Mouse (Mus musculus) myocyte (in vitro differentiated cells): ENCODE data around the gene A630095N17Rik. TPM values are rescaled to one million over a fixed set of nuclear protein-coding genes. Genes with fewer than 3 reads are reported as not detected.

Experiments used
- H3K27me3 ChIP-seq: one replicate; pipeline ENCODE4 v1.6.1; 2011; ENCODE audit not compliant: control insufficient read depth, insufficient read depth, insufficient read length
- H3K36me3 ChIP-seq: one replicate; pipeline ENCODE4 v1.6.1; 2011; ENCODE audit not compliant: control insufficient read depth, insufficient read depth
- H3K4me2 ChIP-seq: one replicate; pipeline ENCODE4 v1.6.1; 2011; ENCODE audit warnings: low read depth, control low read depth
- H3K4me3 ChIP-seq: one replicate; pipeline ENCODE4 v1.5.1; 2011; ENCODE audit warnings: mild to moderate bottlenecking, control low read depth, moderate library complexity
- H3K79me2 ChIP-seq: one replicate; pipeline ENCODE4 v1.6.1; 2011; ENCODE audit not compliant: control insufficient read depth, insufficient read depth
- H3ac ChIP-seq: one replicate; pipeline ENCODE4 v1.6.1; 2011; ENCODE audit not compliant: control insufficient read depth, insufficient read length
- E2F4 ChIP-seq: IDR thresholded peaks from one replicate; pipeline ENCODE4 v1.6.1; 2011; ENCODE audit warnings: mild to moderate bottlenecking, control low read depth, moderate library complexity; ENCODE audit not compliant: insufficient read depth
- MAX ChIP-seq: IDR thresholded peaks from one replicate; pipeline ENCODE4 v1.6.1; 2011; ENCODE audit warnings: low read depth, mild to moderate bottlenecking, control low read depth
- MYOD1 ChIP-seq, 3 experiments: IDR thresholded peaks; one replicate each; pipeline ENCODE4 v1.6.1; 2011; ENCODE audit warnings: control low read depth in 2 of 3, low read depth in 2 of 3, mild to moderate bottlenecking in 2 of 3, moderate library complexity in 1 of 3; ENCODE audit not compliant: insufficient read length in 2 of 3, control insufficient read depth in 1 of 3
- MYOG ChIP-seq, 3 experiments: IDR thresholded peaks; one replicate each; pipeline ENCODE4 v1.6.1; 2011; ENCODE audit warnings: control low read depth in 2 of 3, low read depth in 2 of 3, mild to moderate bottlenecking in 2 of 3; ENCODE audit not compliant: insufficient read length in 2 of 3, control insufficient read depth in 1 of 3, insufficient read depth in 1 of 3
- POLR2A ChIP-seq: IDR thresholded peaks from one replicate; pipeline ENCODE4 v1.6.1; 2011; ENCODE audit warnings: low read depth, mild to moderate bottlenecking, control low read depth, moderate library complexity; ENCODE audit not compliant: insufficient read length
- POLR2AphosphoS2 ChIP-seq: IDR thresholded peaks from one replicate; pipeline ENCODE4 v1.6.1; 2011; ENCODE audit warnings: low read depth, control low read depth; ENCODE audit not compliant: insufficient read length
- REST ChIP-seq: IDR thresholded peaks from one replicate; pipeline ENCODE4 v1.6.1; 2011; ENCODE audit warnings: mild to moderate bottlenecking, control low read depth, moderate library complexity; ENCODE audit not compliant: insufficient read depth, insufficient read length
- SRF ChIP-seq: IDR thresholded peaks from one replicate; pipeline ENCODE4 v1.6.1; 2011; ENCODE audit warnings: low read depth; ENCODE audit not compliant: control insufficient read depth, insufficient read length
- TCF12 ChIP-seq: IDR thresholded peaks from one replicate; pipeline ENCODE4 v1.6.1; 2011; ENCODE audit warnings: mild to moderate bottlenecking, control low read depth; ENCODE audit not compliant: poor library complexity, insufficient read depth, severe bottlenecking
- TCF3 ChIP-seq: IDR thresholded peaks from one replicate; pipeline ENCODE4 v1.6.1; 2011; ENCODE audit warnings: low read depth, control low read depth; ENCODE audit not compliant: insufficient read length
- USF1 ChIP-seq: IDR thresholded peaks from one replicate; pipeline ENCODE4 v1.6.1; 2011; ENCODE audit warnings: low read depth, mild to moderate bottlenecking, control low read depth, moderate library complexity
- polyA plus RNA-seq: library from polyadenylated mRNA; unstranded; fragments of >200 nt; fragmentation: generic; extraction: Trizol; gene quantifications from one replicate; pipeline ENCODE4 v1.2.1, GENCODE M21; 2012; ENCODE audit warnings: missing spikeins

Gene A630095N17Rik
- 0.11 TPM for polyA plus RNA-seq

GRCm38 (mm10) chr1:75231664-75232152 lies at the start of gene A630095N17Rik:
A630095N17Rik (minus strand) TSS chr1:75232102.
- no peaks in the 10 kb centered on the region for H3K27me3 ChIP-seq
- no peak for TF ChIP-seq POLR2AphosphoS2
- no peak for TF ChIP-seq E2F4
- TF ChIP-seq MYOD1 (IDR thresholded peaks at IDR 0.05; ENCODE audit: control insufficient read depth in 1 of 3, insufficient read length in 2 of 3, low read depth in 2 of 3): no peak
- TF ChIP-seq MAX: no peak
- TF ChIP-seq REST: no peak
- TF ChIP-seq SRF: no peak
- no peak for TF ChIP-seq MYOG (IDR thresholded peaks at IDR 0.05; ENCODE audit: control insufficient read depth in 1 of 3, insufficient read depth in 1 of 3, insufficient read length in 2 of 3, low read depth in 2 of 3)
- TF ChIP-seq POLR2A: no peak
- TF ChIP-seq TCF12: no peak
- TF ChIP-seq TCF3: no peak
- H3ac ChIP-seq: no peak within 1 kb of the TSS
- no peaks in the 10 kb centered on the region for H3K79me2 ChIP-seq
- peak within 1 kb of the TSS; percentile 82 for H3K4me2 ChIP-seq
- no peaks in the 10 kb centered on the region for H3K36me3 ChIP-seq
- H3K4me3 ChIP-seq: no peak within 1 kb of the TSS

GRCm38 (mm10) chr1:75278228-75278627 lies 46.3 kb upstream of the A630095N17Rik start, which contains the start of gene Resp18:
Resp18 (minus strand) TSS chr1:75278415.
- H3K4me2 ChIP-seq: no peak within 1 kb of the TSS
- peaks cover 5% of the 10 kb centered on the region for H3K27me3 ChIP-seq
- no peak for TF ChIP-seq MYOD1 (IDR thresholded peaks at IDR 0.05; ENCODE audit: control insufficient read depth in 1 of 3, insufficient read length in 2 of 3, low read depth in 2 of 3)
- no peak within 1 kb of the TSS for H3ac ChIP-seq
- no peak within 1 kb of the TSS for H3K4me3 ChIP-seq
- no peaks in the 10 kb centered on the region for H3K79me2 ChIP-seq
- no peaks in the 10 kb centered on the region for H3K36me3 ChIP-seq

- TF ChIP-seq MYOG (IDR thresholded peaks at IDR 0.05; ENCODE audit: control insufficient read depth in 1 of 3, insufficient read depth in 1 of 3, insufficient read length in 2 of 3, low read depth in 2 of 3) (no peak), REST (peak; percentile 99), USF1 (no peak)
- H3K27me3 ChIP-seq: peaks cover 5% of the 10 kb centered on the region
These were observed 45.6 kb upstream of the A630095N17Rik start for GRCm38 (mm10) chr1:75277195-75278188.

DNA sequence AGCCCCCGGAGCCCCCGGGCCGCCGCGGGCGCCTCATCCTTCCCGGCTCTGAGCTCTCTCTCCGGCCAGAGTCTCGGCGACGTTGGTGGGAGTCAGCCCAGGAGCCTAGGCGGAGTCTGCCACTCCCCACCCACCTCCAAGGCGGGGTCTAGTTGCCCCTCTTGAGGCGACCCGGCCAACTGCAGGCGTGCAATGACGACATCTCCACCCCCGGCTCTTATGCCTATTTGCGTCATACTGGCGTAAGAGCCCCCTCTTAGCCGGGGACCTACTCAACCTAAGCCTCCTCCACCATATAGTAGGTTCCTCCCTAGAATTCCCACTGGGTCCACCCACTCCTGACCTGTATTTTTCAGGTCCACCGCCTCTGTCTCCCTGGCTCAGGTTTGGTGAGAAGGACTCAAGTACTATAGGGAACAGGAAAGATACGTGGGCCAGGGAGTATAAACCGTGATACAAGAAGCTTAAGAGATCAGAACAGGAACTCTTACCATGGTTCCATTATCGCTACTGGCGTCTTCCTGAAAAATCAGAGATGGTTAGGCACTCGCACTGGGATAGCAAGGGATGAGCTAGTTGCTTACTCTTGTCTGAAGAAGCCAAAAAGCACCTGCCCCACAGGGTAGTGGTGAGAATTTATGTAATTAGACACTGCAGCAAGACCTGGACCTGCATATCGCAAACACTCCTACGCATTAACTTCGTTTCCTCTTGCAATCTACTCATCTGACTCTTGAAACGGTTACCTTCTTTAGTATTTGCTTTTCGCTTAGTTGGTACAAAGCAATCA lies 32.4 kb upstream of the A630095N17Rik start, which contains the start of gene Ptprn:
Gene Ptprn (minus strand): TSS at position 412 of the 790 bp plus-strand sequence.
- Histone ChIP-seq H3K4me3 (peak within 1 kb of the TSS; percentile 9), H3K79me2 (no peaks in the 10 kb centered on the region), H3ac (no peak within 1 kb of the TSS), H3K4me2 (peak within 1 kb of the TSS; percentile 65), H3K36me3 (no peaks in the 10 kb centered on the region), H3K27me3 (peaks cover 16% of the 10 kb centered on the region)
- TF ChIP-seq TCF3: no peak

More at GRCm38 (mm10) chr1:75277195-75278188, 45.6 kb upstream of the A630095N17Rik start:
- Histone ChIP-seq H3K4me3 (no peak overlapping the region), H3ac (no peak overlapping the region), H3K4me2 (no peak overlapping the region), H3K79me2 (no peaks in the 10 kb centered on the region), H3K36me3 (no peaks in the 10 kb centered on the region)

DNA sequence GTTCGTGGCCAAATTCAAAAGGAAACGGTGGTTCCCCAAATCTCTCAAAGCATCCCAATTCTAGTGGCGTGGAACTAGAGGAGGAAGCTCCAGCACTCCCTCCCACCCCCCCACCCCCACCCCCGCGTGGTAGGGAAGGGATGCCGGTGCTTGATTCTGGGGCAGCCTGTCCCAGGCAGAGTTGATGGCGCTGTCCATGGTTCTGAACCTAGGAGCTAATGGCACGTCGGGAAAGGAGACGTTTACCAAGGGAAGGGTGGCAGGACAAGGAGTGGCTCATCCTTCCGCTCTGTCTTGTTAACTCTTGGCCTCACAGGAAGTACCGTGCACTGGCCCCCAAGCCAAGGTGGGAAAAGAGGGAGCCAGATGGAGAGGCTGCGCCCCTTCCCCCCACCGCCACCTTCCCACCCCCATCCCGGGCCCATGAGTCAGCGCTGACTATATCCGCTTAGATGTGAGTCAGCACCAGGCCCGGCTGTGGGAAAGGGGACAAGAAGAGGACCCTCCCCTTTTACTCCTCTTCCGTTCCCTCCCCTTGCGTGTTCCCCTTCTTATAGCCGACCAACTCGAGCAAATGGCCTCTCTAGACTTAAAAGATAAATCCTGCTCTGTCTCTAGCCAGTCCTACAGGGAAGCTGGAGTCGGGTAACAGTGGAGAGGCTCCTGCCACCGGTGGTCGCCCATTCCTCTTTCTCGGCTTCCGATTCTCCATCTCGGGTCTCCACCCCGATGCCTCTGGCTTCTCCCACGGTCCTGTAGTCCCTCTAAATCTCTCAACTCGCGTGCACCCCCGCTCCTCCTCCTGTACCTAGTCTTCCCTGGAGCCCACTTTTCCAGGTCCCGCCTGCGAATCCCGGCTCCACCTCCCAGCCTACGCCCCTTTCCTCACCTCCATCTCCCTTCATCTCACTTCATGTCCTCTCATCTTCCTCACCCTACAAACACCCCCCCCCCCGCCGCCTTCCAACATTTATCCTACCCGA lies 31.4 kb upstream of the A630095N17Rik start:
- no peak overlapping the region for H3ac ChIP-seq
- peak overlapping the region; percentile 9 for H3K4me3 ChIP-seq
- no peaks in the 10 kb centered on the region for H3K79me2 ChIP-seq
- TF ChIP-seq REST (peak; percentile 99), MAX (peak; percentile 55), MYOG (IDR thresholded peaks at IDR 0.05; ENCODE audit: control insufficient read depth in 1 of 3, insufficient read depth in 1 of 3, insufficient read length in 2 of 3, low read depth in 2 of 3) (no peak)
- no peaks in the 10 kb centered on the region for H3K36me3 ChIP-seq
- peak overlapping the region; percentile 65 for H3K4me2 ChIP-seq
- peaks cover 11% of the 10 kb centered on the region for H3K27me3 ChIP-seq
